Comparison of ENCODE assay signal across 17 mouse cellular contexts in the genomic region with DNA sequence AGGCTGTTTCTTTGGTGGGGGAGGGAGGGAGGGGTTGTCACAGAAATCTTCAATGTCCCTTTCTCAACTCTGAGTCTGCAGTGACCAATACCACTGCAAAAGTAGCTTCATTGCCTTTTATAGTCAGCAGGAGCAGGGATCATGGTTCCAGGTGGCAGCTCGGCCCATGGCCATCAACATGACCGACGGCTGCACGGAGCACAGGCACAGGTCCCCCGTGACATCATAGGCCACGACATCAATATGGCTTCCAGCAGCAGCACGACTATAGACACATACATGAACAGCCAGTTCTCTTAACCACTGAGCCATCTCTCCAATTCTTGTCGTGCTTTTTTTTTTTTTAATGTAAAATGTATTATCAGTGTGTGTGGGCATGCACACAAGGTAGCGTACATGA. TPM values are rescaled to one million over a fixed set of nuclear protein-coding genes. Genes with fewer than 3 reads are reported as not detected.
DNase-seq lines count a peak whose midpoint lies in the region; ATAC-seq and TF ChIP-seq lines count a peak whose summit lies in the region.
"Had no signal": no experiment of that assay in that cellular context is flagged by ENCODE, and none has a peak within 500 bp of the region (broad histone marks: within the 10 kb centered on the region; RNA-seq: fewer than 3 reads in every experiment).

No protein-coding gene starts in this region.

- no peak overlapping the region for H3K4me3 ChIP-seq in myocyte
- H3K4me3 ChIP-seq: embryonic facial prominence, embryonic 13.5 days; embryonic facial prominence, embryonic 15.5 days; erythroblast, embryonic 14.5 days; forebrain, embryonic 10.5 days; forebrain, embryonic 12.5 days had no signal

- H3K4me2 ChIP-seq in myocyte (ENCODE audit: low read depth) = no peak overlapping the region
- H3K4me2 ChIP-seq: embryonic facial prominence, embryonic 13.5 days; embryonic facial prominence, embryonic 15.5 days; forebrain, embryonic 12.5 days had no signal

- no peak for ATAC-seq in megakaryocyte, adult 5-6 weeks (ENCODE audit: poor library complexity, severe bottlenecking)
- ATAC-seq: forebrain, embryonic 14.5 days; forebrain, embryonic 16.5 days; Patski had no signal

- H3K27me3 ChIP-seq in myocyte (ENCODE audit: control insufficient read depth, insufficient read depth, insufficient read length) = peaks cover 9% of the 10 kb centered on the region
- H3K27me3 ChIP-seq: embryonic facial prominence, embryonic 13.5 days; embryonic facial prominence, embryonic 15.5 days; Patski had no signal

- TF ChIP-seq POLR2A in myocyte (IDR thresholded peaks at IDR 0.05; ENCODE audit: insufficient read length, low read depth) = peak; percentile 53

- no peak overlapping the region for H3ac ChIP-seq in myocyte (ENCODE audit: control insufficient read depth, insufficient read length)

- H3K36me3 ChIP-seq in myocyte (ENCODE audit: control insufficient read depth, insufficient read depth) = no peaks in the 10 kb centered on the region
- H3K36me3 ChIP-seq: embryonic facial prominence, embryonic 13.5 days; embryonic facial prominence, embryonic 15.5 days; forebrain, embryonic 10.5 days; forebrain, embryonic 12.5 days had no signal

- DNase-seq in kidney, postnatal 10 days = peak; percentile 11
- DNase-seq in kidney, adult 18-20 months = no peak
- peak; percentile 5 to 24 for DNase-seq in spleen, postnatal 10 days (ENCODE audit: low spot score in 2 of 2)
- no peak for DNase-seq in spleen, postnatal 4 days (ENCODE audit: low spot score in 2 of 2)
- no peak for DNase-seq in embryo, embryonic 9.5 days (ENCODE audit: extremely low spot score)
- DNase-seq: adrenal gland, adult 8-10 months; cerebellum, adult 11-12 months had no signal

- H3K79me2 ChIP-seq in myocyte (ENCODE audit: control insufficient read depth, insufficient read depth) = no peaks in the 10 kb centered on the region

TF ChIP-seq in myocyte, 11 proteins besides CTCF, POLR2A, EP300 and RAD21:
- TF ChIP-seq USF1 (IDR thresholded peaks at IDR 0.05; ENCODE audit: low read depth) (no peak), POLR2AphosphoS2 (IDR thresholded peaks at IDR 0.05; ENCODE audit: insufficient read length, low read depth) (peak; percentile 95)

RNA-seq across cellular contexts. Expression of gene Cd82, which starts 48.8 kb away (rescaled TPM):
- 411 TPM for polyA plus RNA-seq in myocyte (2012; fragmentation: generic; extraction: Trizol)
- 28.0 and 30.1 TPM in 2 replicates for total RNA-seq in megakaryocyte, adult 5-6 weeks (2015)
- total RNA-seq in megakaryocyte, adult 5-6 weeks (2017) = 43.1 and 45.3 TPM in 2 replicates

Comparison
In these comparisons a context has a peak if more than half of its experiments do, and no peak if none do; other contexts are left out.
1. DNase-seq: peak in kidney, postnatal 10 days (single experiment) and spleen, postnatal 10 days (2 of 2); none in kidney, adult 18-20 months (single experiment), spleen, postnatal 4 days (0 of 2) and embryo, embryonic 9.5 days (single experiment).